Mouse (Mus musculus) hindbrain, embryonic 12.5 days (tissue): ENCODE measurements at regions not wholly inside any gene's neighbourhood (a gene's known extent, or its start where the extent isn't known, plus 50 kb on each side); places are given as distances from the start of the nearest gene placed in this dataset.

Source experiments
- ATAC-seq: fragments of 200-750 bp; cut with Nextera tagmentation; 2 replicates; pipeline ENCODE4 v1.8.0; 2017; ENCODE audit warnings: moderate TSS enrichment; ENCODE audit not compliant: low FRiP score
- H3K27ac ChIP-seq: fragments of 300-500 bp; sonication (generic); 2 replicates; pipeline ENCODE4 v1.5.1; 2016; ENCODE audit warnings: mild to moderate bottlenecking
- H3K27me3 ChIP-seq: fragments of 300-500 bp; sonication (generic); 2 replicates; pipeline ENCODE4 v1.6.1; 2016; ENCODE audit warnings: mild to moderate bottlenecking
- H3K36me3 ChIP-seq: fragments of 300-500 bp; sonication (generic); 2 replicates; pipeline ENCODE4 v1.6.1; 2016; ENCODE audit warnings: mild to moderate bottlenecking
- H3K4me1 ChIP-seq: fragments of 300-500 bp; sonication (generic); 2 replicates; pipeline ENCODE4 v1.6.1; 2016
- H3K4me2 ChIP-seq: fragments of 300-500 bp; sonication (generic); replicated peaks from 2 replicates; pipeline ENCODE4 v1.6.1; 2016; ENCODE audit warnings: mild to moderate bottlenecking
- H3K4me3 ChIP-seq: fragments of 300-500 bp; sonication (generic); 2 replicates; pipeline ENCODE4 v1.5.1; 2016; ENCODE audit warnings: mild to moderate bottlenecking
- H3K9ac ChIP-seq: fragments of 300-500 bp; sonication (generic); 2 replicates; pipeline ENCODE4 v1.6.1; 2016; ENCODE audit warnings: mild to moderate bottlenecking, moderate library complexity
- H3K9me3 ChIP-seq: fragments of 300-500 bp; sonication (generic); replicated peaks from 2 replicates; pipeline ENCODE4 v1.6.1; 2016; ENCODE audit warnings: mild to moderate bottlenecking
- WGBS: fragments of 180-500 bp; shearing (Covaris S2); methylation state at CpG from one replicate; pipeline ENCODE4 v1.1.7; 2016; 5-methylcytosine and 5-hydroxymethylcytosine counted together

- no peak overlapping the region for H3K4me3 ChIP-seq
- no peak overlapping the region for H3K9ac ChIP-seq
- H3K27me3 ChIP-seq, result peaks cover 14% of the 10 kb centered on the region
- no peaks in the 10 kb centered on the region for H3K9me3 ChIP-seq
- no peak for ATAC-seq
- H3K4me2 ChIP-seq, result no peak overlapping the region
- H3K36me3 ChIP-seq, result no peaks in the 10 kb centered on the region
- no peak overlapping the region for H3K27ac ChIP-seq
- H3K4me1 ChIP-seq, result peaks cover 10% of the 10 kb centered on the region
- 56% methylated on average over 3 of the region's 3 CpGs for WGBS
Measured at GRCm38 (mm10) chr7:51756218-51756617, 105.6 kb upstream of the Gas2 start.

DNA sequence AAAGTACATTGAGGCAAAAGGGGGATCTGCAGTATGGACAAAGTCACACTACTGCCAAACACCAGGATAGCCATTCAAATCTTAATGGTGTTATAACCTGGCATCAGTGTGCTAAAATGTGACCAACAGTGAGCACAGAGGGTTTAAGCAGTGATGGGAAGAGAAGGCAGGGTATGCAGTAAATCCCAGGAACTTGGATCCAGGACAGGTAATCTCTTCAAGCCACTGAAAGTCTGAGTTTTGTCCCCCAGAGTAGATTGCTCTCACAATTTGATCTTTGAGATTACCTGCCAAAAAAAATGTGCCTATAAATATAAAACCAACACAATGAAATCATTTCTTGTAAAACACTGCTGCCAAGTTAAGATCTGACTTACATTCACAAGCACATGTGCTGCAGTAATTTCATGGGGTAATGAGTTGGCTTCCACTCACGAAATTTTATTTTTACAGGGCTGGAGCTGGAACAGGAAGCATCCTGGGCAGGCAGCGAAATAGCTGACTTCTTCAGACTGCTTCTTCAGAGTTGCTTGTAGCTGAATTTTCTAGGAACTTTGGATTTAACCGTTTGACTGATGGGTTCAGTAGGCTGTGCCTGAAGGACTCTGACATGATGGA lies 102.2 kb upstream of the Gas2 start:
- WGBS, result 77% methylated on average over 3 of the region's 3 CpGs
- Histone ChIP-seq H3K9ac (no peak overlapping the region), H3K4me1 (peaks cover 1% of the 10 kb centered on the region; the same call in 1 of the 2 replicates), H3K27ac (no peak overlapping the region), H3K4me3 (no peak overlapping the region), H3K9me3 (no peaks in the 10 kb centered on the region), H3K36me3 (no peaks in the 10 kb centered on the region), H3K27me3 (peaks cover 7% of the 10 kb centered on the region), H3K4me2 (no peak overlapping the region)
- ATAC-seq, result no peak

- Histone ChIP-seq H3K27ac (no peak overlapping the region), H3K9ac (no peak overlapping the region), H3K4me3 (no peak overlapping the region), H3K36me3 (no peaks in the 10 kb centered on the region), H3K4me2 (no peak overlapping the region), H3K27me3 (no peaks in the 10 kb centered on the region), H3K9me3 (no peaks in the 10 kb centered on the region), H3K4me1 (peaks cover 4% of the 10 kb centered on the region; the same call in 1 of the 2 replicates)
- ATAC-seq, result no peak
Measured at GRCm38 (mm10) chr7:51767066-51767465, 94.7 kb upstream of the Gas2 start.

DNA sequence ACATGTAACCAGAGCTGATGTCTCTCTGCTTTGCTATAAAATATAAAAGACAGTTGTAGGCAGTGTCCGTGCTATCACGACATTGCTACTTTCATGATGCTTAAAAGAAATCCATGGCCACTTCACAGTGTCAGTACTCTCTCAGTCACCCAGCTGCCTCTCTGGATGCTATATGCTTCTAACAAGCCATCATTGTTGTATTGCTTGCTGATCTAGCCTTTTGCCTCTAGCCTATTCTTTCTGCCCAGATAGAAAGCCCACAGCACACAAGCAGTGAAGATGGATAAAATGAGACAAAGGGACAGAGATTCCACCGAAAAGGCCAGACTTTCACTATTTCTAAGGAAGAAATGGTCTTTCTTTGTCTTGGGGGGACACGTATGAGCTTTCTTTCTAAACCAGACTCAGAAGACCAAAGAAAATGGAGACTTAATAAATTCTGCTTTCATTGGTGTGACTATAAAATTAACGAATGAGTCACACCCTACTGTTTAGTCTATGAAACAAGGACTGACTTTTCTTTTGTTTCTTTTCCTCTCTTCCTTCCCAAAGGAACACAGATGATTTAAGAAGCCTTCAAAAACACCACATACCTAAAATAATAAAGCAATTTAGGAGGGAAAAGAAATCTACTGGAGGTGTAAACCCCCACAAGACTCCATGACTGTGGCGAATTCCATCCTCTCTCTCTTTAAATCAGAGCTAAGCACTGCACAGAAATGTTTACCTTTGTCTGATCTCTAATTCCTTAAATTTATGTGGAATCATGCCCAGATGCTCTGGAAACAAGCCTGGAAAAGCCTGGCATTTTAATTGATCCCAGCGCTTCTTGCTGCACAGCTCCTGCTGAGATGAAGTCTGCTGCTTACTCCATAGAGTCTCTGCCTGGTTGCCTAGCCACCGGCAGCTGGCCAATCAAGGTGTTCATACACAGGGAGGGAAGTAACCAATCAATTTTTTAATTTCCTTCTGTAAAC lies 89.6 kb upstream of the Gas2 start:
- H3K27me3 ChIP-seq, result no peaks in the 10 kb centered on the region
- ATAC-seq, result peak; percentile 86
- no peaks in the 10 kb centered on the region for H3K36me3 ChIP-seq
- H3K9ac ChIP-seq, result no peak overlapping the region
- H3K4me2 ChIP-seq, result no peak overlapping the region; the same call in 1 of the 2 replicates
- 55% methylated on average over 8 of the region's 8 CpGs for WGBS
- H3K27ac ChIP-seq, result peak overlapping the region; percentile 84
- no peak overlapping the region for H3K4me3 ChIP-seq
- no peaks in the 10 kb centered on the region for H3K9me3 ChIP-seq
- peaks cover 8% of the 10 kb centered on the region for H3K4me1 ChIP-seq

DNA sequence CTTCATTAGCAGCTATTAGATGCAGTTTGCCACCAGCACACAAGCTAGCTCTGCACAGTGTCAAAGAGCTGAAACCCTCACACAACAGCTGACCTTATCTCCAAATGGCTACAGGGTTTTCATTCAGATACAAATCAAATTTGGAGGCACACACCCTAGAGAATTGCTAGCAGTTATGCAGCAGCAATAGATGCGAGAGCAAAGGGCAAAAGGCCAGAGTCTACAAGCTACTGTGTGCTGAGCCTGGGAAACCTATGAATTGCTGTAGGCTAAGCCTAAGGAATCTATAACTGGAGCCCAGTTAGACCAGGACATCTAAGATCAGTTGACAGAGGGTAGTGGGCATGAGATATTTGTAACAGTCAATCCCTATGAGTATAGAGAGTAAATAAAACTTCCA lies 85.8 kb upstream of the Gas2 start:
- no peaks in the 10 kb centered on the region for H3K9me3 ChIP-seq
- no peak overlapping the region for H3K9ac ChIP-seq
- no peaks in the 10 kb centered on the region for H3K27me3 ChIP-seq
- no peak overlapping the region for H3K27ac ChIP-seq
- WGBS, result 69% methylated on average over 1 of the region's 1 CpGs
- ATAC-seq, result no peak
- H3K4me1 ChIP-seq, result peaks cover 8% of the 10 kb centered on the region
- no peaks in the 10 kb centered on the region for H3K36me3 ChIP-seq
- no peak overlapping the region for H3K4me2 ChIP-seq
- H3K4me3 ChIP-seq, result no peak overlapping the region

GRCm38 (mm10) chr7:51783070-51783776 lies 78.6 kb upstream of the Gas2 start:
- no peak overlapping the region for H3K4me2 ChIP-seq
- H3K9ac ChIP-seq, result no peak overlapping the region
- H3K27ac ChIP-seq, result peak overlapping the region; percentile 75
- 70% methylated on average over 4 of the region's 4 CpGs for WGBS
- ATAC-seq, result no peak
- no peaks in the 10 kb centered on the region for H3K36me3 ChIP-seq
- no peaks in the 10 kb centered on the region for H3K9me3 ChIP-seq
- no peak overlapping the region for H3K4me3 ChIP-seq
- H3K4me1 ChIP-seq, result peaks cover 11% of the 10 kb centered on the region
- no peaks in the 10 kb centered on the region for H3K27me3 ChIP-seq

DNA sequence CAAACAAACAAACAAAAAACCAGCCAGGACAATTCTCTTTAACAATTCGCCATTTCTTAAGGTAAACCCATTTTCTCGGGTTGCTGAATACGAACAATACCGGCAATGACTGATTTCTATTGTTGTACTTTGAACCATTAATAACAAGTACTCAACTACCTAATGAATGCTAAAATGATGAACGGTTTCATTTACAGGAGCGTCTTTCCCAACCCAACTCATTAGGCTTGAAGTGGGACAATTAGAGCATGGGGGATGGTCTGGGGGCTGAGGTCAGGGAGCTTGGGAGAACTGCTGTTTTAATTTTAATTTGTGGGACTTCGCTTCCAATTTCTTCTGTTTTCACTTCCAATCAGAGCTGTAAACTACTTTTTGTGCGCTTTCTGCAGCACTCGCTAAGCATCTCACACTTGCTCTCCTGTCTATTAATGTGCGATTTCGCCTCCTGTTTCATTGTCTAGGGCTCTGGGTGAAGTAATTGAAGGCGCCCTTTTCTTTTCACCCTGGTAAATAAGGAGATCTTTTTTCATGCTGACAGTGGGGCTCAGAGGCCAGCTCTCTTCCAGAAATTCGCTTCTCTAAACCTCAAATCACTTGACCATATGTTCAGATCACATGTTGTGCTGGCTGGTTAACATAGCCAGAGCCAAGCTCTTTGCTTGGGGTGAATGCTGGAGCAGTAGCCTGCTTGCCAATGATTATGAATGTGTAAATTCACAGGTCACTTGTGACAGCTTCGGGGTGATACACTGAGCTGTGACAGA lies 77.7 kb upstream of the Gas2 start:
- H3K4me3 ChIP-seq, result no peak overlapping the region
- H3K4me1 ChIP-seq, result peaks cover 11% of the 10 kb centered on the region
- WGBS, result 44% methylated on average over 14 of the region's 14 CpGs
- H3K27ac ChIP-seq, result peak overlapping the region; percentile 75
- ATAC-seq, result peak; percentile 75
- H3K9ac ChIP-seq, result no peak overlapping the region
- H3K27me3 ChIP-seq, result no peaks in the 10 kb centered on the region
- no peaks in the 10 kb centered on the region for H3K36me3 ChIP-seq
- 0 out of 2 replicates have a peak overlapping the region, but pooled peaks have one; percentile 4 for H3K4me2 ChIP-seq
- no peaks in the 10 kb centered on the region for H3K9me3 ChIP-seq

DNA sequence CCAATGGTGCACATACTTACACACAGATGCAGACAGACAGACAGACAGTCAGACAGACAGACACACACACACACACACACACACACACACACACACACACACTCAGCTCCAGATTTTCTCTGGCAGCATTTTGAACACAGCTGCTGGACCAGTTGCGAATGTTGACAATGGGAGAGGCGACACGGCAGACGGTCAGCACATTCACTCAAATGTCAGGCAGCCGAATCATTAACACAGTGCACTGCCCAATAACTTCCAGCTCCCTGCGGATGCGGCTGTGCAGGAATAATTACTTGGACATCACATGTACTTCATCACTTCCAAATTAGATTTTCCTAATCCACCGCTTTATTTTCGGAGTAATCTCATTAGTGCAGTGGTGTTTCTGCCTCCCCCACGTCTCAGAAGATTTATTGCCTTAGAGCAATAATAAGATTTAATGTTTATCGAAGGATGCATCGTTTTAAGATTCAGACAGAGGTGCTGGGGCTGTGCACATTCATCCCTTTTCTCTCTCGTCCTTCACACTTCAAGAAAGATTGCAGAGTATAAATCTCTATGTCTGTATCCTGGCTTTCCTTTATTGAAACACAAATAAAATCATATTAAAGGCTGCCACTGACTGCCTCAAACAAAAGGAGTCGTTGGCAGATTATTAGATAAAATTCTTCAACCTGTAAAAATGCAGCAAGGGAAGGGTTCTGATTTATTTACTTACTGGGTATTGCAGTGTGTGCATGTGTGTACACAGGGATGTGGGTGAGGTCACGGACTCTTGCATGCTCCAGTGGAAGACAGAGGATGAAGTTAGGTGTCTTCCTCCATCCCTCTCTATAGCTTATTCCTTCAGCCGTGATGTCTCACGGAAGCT lies 70.9 kb upstream of the Gas2 start:
- WGBS, result 57% methylated on average over 17 of the region's 17 CpGs
- Histone ChIP-seq H3K36me3 (no peaks in the 10 kb centered on the region), H3K9ac (no peak overlapping the region), H3K4me2 (no peak overlapping the region; the same call in 1 of the 2 replicates), H3K4me1 (peaks cover 6% of the 10 kb centered on the region; the same call in 1 of the 2 replicates), H3K4me3 (no peak overlapping the region), H3K27me3 (no peaks in the 10 kb centered on the region), H3K9me3 (no peaks in the 10 kb centered on the region), H3K27ac (peak overlapping the region; percentile 71)
- ATAC-seq, result peak; percentile 88

GRCm38 (mm10) chr7:51791561-51791863 lies 70.3 kb upstream of the Gas2 start:
- H3K4me3 ChIP-seq, result no peak overlapping the region
- no peaks in the 10 kb centered on the region for H3K27me3 ChIP-seq
- H3K36me3 ChIP-seq, result no peaks in the 10 kb centered on the region
- no peak overlapping the region for H3K4me2 ChIP-seq
- H3K9me3 ChIP-seq, result no peaks in the 10 kb centered on the region
- peak; percentile 27; the same call in 1 of the 2 replicates for ATAC-seq
- peaks cover 6% of the 10 kb centered on the region; the same call in 1 of the 2 replicates for H3K4me1 ChIP-seq
- no peak overlapping the region for H3K9ac ChIP-seq
- peak overlapping the region; percentile 71 for H3K27ac ChIP-seq
- whole genome bisulfite sequencing, result 69% methylated on average over 3 of the region's 3 CpGs
